Mouse (Mus musculus) MEL (cell line): ENCODE measurements around the gene Dchs2. TPM values are rescaled to one million over a fixed set of nuclear protein-coding genes. Genes with fewer than 3 reads are reported as not detected.

Source experiments
- DNase-seq: peaks from one replicate; pipeline ENCODE4 v3.0.0; 2011; ENCODE audit warnings: low read depth, low spot score
- H3K27ac ChIP-seq: 2 replicates; pipeline ENCODE4 v1.5.1; 2012; ENCODE audit warnings: low read depth, mild to moderate bottlenecking, control low read depth, low read length, moderate library complexity; ENCODE audit not compliant: control insufficient read depth
- H3K27me3 ChIP-seq, 2 experiments: fragments of 150-350 bp in 1 of 2; sonication (generic) in 1 of 2; 2 replicates each; pipeline ENCODE4 v1.6.1; 2012; ENCODE audit warnings: low read length in 2 of 2, mild to moderate bottlenecking in 2 of 2, improper control_type of control experiment in 1 of 2, moderate library complexity in 1 of 2; ENCODE audit not compliant: insufficient read depth in 2 of 2, control insufficient read depth in 1 of 2
- H3K36me3 ChIP-seq, 2 experiments: 2 replicates each; pipeline ENCODE4 v1.6.1; 2012 to 2014; ENCODE audit warnings: low read length in 2 of 2, improper control_type of control experiment in 1 of 2, inconsistent platforms in 1 of 2, mild to moderate bottlenecking in 1 of 2; ENCODE audit not compliant: insufficient read depth in 2 of 2, control insufficient read depth in 1 of 2
- H3K4me1 ChIP-seq, 2 experiments: fragments of 150-350 bp in 1 of 2; sonication (generic) in 1 of 2; 2 replicates each; pipeline ENCODE4 v1.6.1; 2012; ENCODE audit warnings: low read length in 2 of 2, improper control_type of control experiment in 1 of 2, mild to moderate bottlenecking in 1 of 2; ENCODE audit not compliant: insufficient read depth in 2 of 2, control insufficient read depth in 1 of 2
- H3K4me3 ChIP-seq, 2 experiments: fragments of 150-350 bp in 1 of 2; sonication (generic) in 1 of 2; 2 replicates each; pipeline ENCODE4 v1.5.1; 2012; ENCODE audit warnings: low read depth in 2 of 2, low read length in 2 of 2, mild to moderate bottlenecking in 2 of 2, moderate library complexity in 2 of 2, control low read depth in 1 of 2, improper control_type of control experiment in 1 of 2; ENCODE audit not compliant: control insufficient read depth in 1 of 2, insufficient read depth in 1 of 2
- H3K79me2 ChIP-seq: 2 replicates; pipeline ENCODE4 v1.6.1; 2012; ENCODE audit warnings: mild to moderate bottlenecking, low read length, moderate library complexity; ENCODE audit not compliant: control insufficient read depth, poor library complexity, insufficient read depth
- H3K9ac ChIP-seq: 2 replicates; pipeline ENCODE4 v1.6.1; 2012; ENCODE audit warnings: low read depth, mild to moderate bottlenecking, control low read depth, low read length, moderate library complexity; ENCODE audit not compliant: control insufficient read depth, poor library complexity, severe bottlenecking
- H3K9me3 ChIP-seq: fragments of 150-350 bp; sonication (generic); replicated peaks from 2 replicates; pipeline ENCODE4 v1.6.1; 2012; ENCODE audit warnings: mild to moderate bottlenecking, low read length, improper control_type of control experiment, moderate library complexity; ENCODE audit not compliant: insufficient read depth
- E2F4 ChIP-seq: IDR thresholded peaks from 2 replicates; pipeline ENCODE4 v1.6.1; 2011; ENCODE audit warnings: low read depth, low read length, improper control_type of control experiment, borderline replicate concordance
- ELF1 ChIP-seq: IDR thresholded peaks from 2 replicates; pipeline ENCODE4 v1.6.1; 2014; ENCODE audit warnings: low read depth, mild to moderate bottlenecking, inconsistent platforms, low read length, improper control_type of control experiment, moderate library complexity
- EP300 ChIP-seq, 2 experiments: IDR thresholded peaks; 2 replicates each; pipeline ENCODE4 v1.6.1; 2011; ENCODE audit warnings: improper control_type of control experiment in 2 of 2, low read length in 2 of 2, low read depth in 1 of 2, mild to moderate bottlenecking in 1 of 2
- GABPA ChIP-seq: IDR thresholded peaks from 2 replicates; pipeline ENCODE4 v1.6.1; 2012; ENCODE audit warnings: low read depth, mild to moderate bottlenecking, inconsistent platforms, low read length, improper control_type of control experiment, moderate library complexity
- HCFC1 ChIP-seq: IDR thresholded peaks from 2 replicates; pipeline ENCODE4 v1.6.1; 2012; ENCODE audit warnings: low read depth, mild to moderate bottlenecking, inconsistent platforms, low read length, improper control_type of control experiment, moderate library complexity
- MAFK ChIP-seq: IDR thresholded peaks from 2 replicates; pipeline ENCODE4 v1.6.1; 2011; ENCODE audit warnings: low read depth, mild to moderate bottlenecking, low read length, improper control_type of control experiment, borderline replicate concordance
- MEF2A ChIP-seq: IDR thresholded peaks from 2 replicates; pipeline ENCODE4 v1.6.1; 2014; ENCODE audit warnings: low read depth, mild to moderate bottlenecking, inconsistent platforms, low read length, improper control_type of control experiment; ENCODE audit not compliant: poor library complexity, insufficient replicate concordance, severe bottlenecking; ENCODE audit errors: extremely low read depth
- MXI1 ChIP-seq: IDR thresholded peaks from 2 replicates; pipeline ENCODE4 v1.6.1; 2011; ENCODE audit warnings: mild to moderate bottlenecking, low read depth, low read length, improper control_type of control experiment
- NELFE ChIP-seq: IDR thresholded peaks from 2 replicates; pipeline ENCODE4 v1.6.1; 2011; ENCODE audit warnings: low read depth, low read length, improper control_type of control experiment
- POLR2A ChIP-seq, 2 experiments: IDR thresholded peaks; 2 replicates each; pipeline ENCODE4 v1.6.1; 2011 to 2012; ENCODE audit warnings: low read length in 2 of 2, mild to moderate bottlenecking in 2 of 2, control low read depth in 1 of 2, improper control_type of control experiment in 1 of 2, low read depth in 1 of 2, moderate library complexity in 1 of 2; ENCODE audit not compliant: control insufficient read depth in 1 of 2, insufficient read depth in 1 of 2, poor library complexity in 1 of 2
- POLR2AphosphoS2 ChIP-seq: IDR thresholded peaks from 2 replicates; pipeline ENCODE4 v1.6.1; 2011; ENCODE audit warnings: low read length, improper control_type of control experiment
- POLR2AphosphoS5 ChIP-seq: IDR thresholded peaks from 2 replicates; pipeline ENCODE4 v1.6.1; 2012; ENCODE audit warnings: low read depth, borderline replicate concordance, mild to moderate bottlenecking, inconsistent platforms, low read length, moderate library complexity, mixed read lengths
- RAD21 ChIP-seq: IDR thresholded peaks from 2 replicates; pipeline ENCODE4 v1.6.1; 2011; ENCODE audit warnings: mild to moderate bottlenecking, low read depth, low read length, improper control_type of control experiment
- SIN3A ChIP-seq: IDR thresholded peaks from 2 replicates; pipeline ENCODE4 v1.6.1; 2012; ENCODE audit warnings: low read length, improper control_type of control experiment, inconsistent platforms
- SMC3 ChIP-seq: IDR thresholded peaks from 2 replicates; pipeline ENCODE4 v1.6.1; 2011; ENCODE audit warnings: low read depth, low read length, improper control_type of control experiment
- TBP ChIP-seq: IDR thresholded peaks from 2 replicates; pipeline ENCODE4 v1.8.0; 2011; ENCODE audit warnings: low read depth, low read length, improper control_type of control experiment
- TCF12 ChIP-seq: IDR thresholded peaks from 2 replicates; pipeline ENCODE4 v1.6.1; 2014; ENCODE audit warnings: low read depth, mild to moderate bottlenecking, inconsistent platforms, low read length, improper control_type of control experiment, moderate library complexity
- USF2 ChIP-seq, 2 experiments: IDR thresholded peaks; 2 replicates each; pipeline ENCODE4 v1.6.1; 2011 to 2012; ENCODE audit warnings: improper control_type of control experiment in 2 of 2, low read length in 2 of 2, borderline replicate concordance in 1 of 2, inconsistent platforms in 1 of 2, low read depth in 1 of 2, mild to moderate bottlenecking in 1 of 2; ENCODE audit not compliant: insufficient read depth in 1 of 2
- ZC3H11A ChIP-seq: IDR thresholded peaks from 2 replicates; pipeline ENCODE4 v1.6.1; 2012; ENCODE audit warnings: low read depth, mild to moderate bottlenecking, inconsistent platforms, low read length, improper control_type of control experiment
- ZMIZ1 ChIP-seq: IDR thresholded peaks from 2 replicates; pipeline ENCODE4 v1.6.1; 2012; ENCODE audit warnings: low read depth, mild to moderate bottlenecking, inconsistent platforms, low read length, improper control_type of control experiment, moderate library complexity
- polyA plus RNA-seq, 2 experiments: library from polyadenylated mRNA; stranded (reverse) in 1 of 2; unstranded in 1 of 2; fragments of >175 nt in 1 of 2; fragments of >200 nt in 1 of 2; gene quantifications; 2 replicates each; pipeline versions ENCODE4 v1.2.1 to v1.2.4; 2012; ENCODE audit warnings: low replicate concordance in 2 of 2, low read depth in 1 of 2; ENCODE audit not compliant: insufficient read length in 2 of 2, insufficient read depth in 1 of 2, missing spikeins in 1 of 2
- total RNA-seq: library from RNA; depleted of rRNA; stranded (reverse); fragments of 300-350 nt; gene quantifications from 2 replicates; pipeline ENCODE4 v1.2.3, GENCODE M21; 2012

The Dchs2 gene
- total and polyA plus RNA-seq, 3 experiments, result not detected

GRCm38 (mm10) chr3:83369871-83370270 lies 242.1 kb downstream of the Dchs2 start:
- no peak overlapping the region for H3K27ac ChIP-seq
- no peaks in the 10 kb centered on the region for H3K79me2 ChIP-seq
- H3K4me3 ChIP-seq, result no peak overlapping the region
- TF ChIP-seq POLR2AphosphoS2 (no peak), HCFC1 (no peak)
- H3K9ac ChIP-seq, result no peak overlapping the region
- no peaks in the 10 kb centered on the region for H3K4me1 ChIP-seq
- H3K9me3 ChIP-seq, result no peaks in the 10 kb centered on the region
- no peaks in the 10 kb centered on the region for H3K36me3 ChIP-seq
- H3K27me3 ChIP-seq, result no peaks in the 10 kb centered on the region
- no peak for DNase-seq

GRCm38 (mm10) chr3:83374333-83374732 lies 246.6 kb downstream of the Dchs2 start:
- H3K9me3 ChIP-seq, result no peaks in the 10 kb centered on the region
- H3K36me3 ChIP-seq, result no peaks in the 10 kb centered on the region
- H3K27ac ChIP-seq, result no peak overlapping the region
- DNase-seq, result no peak
- TF ChIP-seq SMC3 (no peak), RAD21 (no peak), MEF2A (no peak), GABPA (no peak), E2F4 (no peak), TCF12 (no peak), HCFC1 (no peak), TBP (no peak), ZC3H11A (no peak), POLR2AphosphoS5 (no peak), EP300 (IDR thresholded peaks at IDR 0.05; ENCODE audit: low read depth in 1 of 2, low read length in 2 of 2) (no peak), USF2 (IDR thresholded peaks at IDR 0.05; ENCODE audit: borderline replicate concordance in 1 of 2, insufficient read depth in 1 of 2, low read depth in 1 of 2, low read length in 2 of 2) (no peak), ZMIZ1 (no peak), ELF1 (no peak), POLR2A (IDR thresholded peaks at IDR 0.05; ENCODE audit: control insufficient read depth in 1 of 2, insufficient read depth in 1 of 2, low read depth in 1 of 2, low read length in 2 of 2, poor library complexity in 1 of 2) (no peak), SIN3A (no peak), POLR2AphosphoS2 (no peak), NELFE (no peak), MXI1 (no peak), MAFK (no peak)
- TF ChIP-seq, all 39 proteins: peak for 0
- Histone ChIP-seq H3K4me3 (no peak overlapping the region), H3K79me2 (no peaks in the 10 kb centered on the region), H3K4me1 (no peaks in the 10 kb centered on the region), H3K27me3 (no peaks in the 10 kb centered on the region), H3K9ac (no peak overlapping the region)
